Mouse (Mus musculus) cerebellum, adult 11 months (tissue): ENCODE results near the gene Irf1.
A peak's percentile ranks its signal among the peaks of the same experiment; 100 is the strongest.

Experiments used
- DNase-seq: peaks from one replicate; pipeline ENCODE4 v3.0.0; 2022

The Irf1 gene

GRCm38 (mm10) chr11:53814810-53815209 lies 45.0 kb downstream of the Irf1 start:
- DNase-seq: no peak

- DNase-seq: peak; percentile 29
Observed at GRCm38 (mm10) chr11:53816841-53817375, 47.1 kb downstream of the Irf1 start.

GRCm38 (mm10) chr11:53818794-53819193 lies 49.0 kb downstream of the Irf1 start:
- no peak for DNase-seq

GRCm38 (mm10) chr11:53819511-53819910 lies 49.7 kb downstream of the Irf1 start:
- DNase-seq: no peak

- DNase-seq: no peak
Observed at GRCm38 (mm10) chr11:53820516-53821170, 50.8 kb downstream of the Irf1 start.

GRCm38 (mm10) chr11:53821230-53821944 lies 51.6 kb downstream of the Irf1 start:
- DNase-seq: no peak

GRCm38 (mm10) chr11:53821945-53822338 lies 52.1 kb downstream of the Irf1 start:
- DNase-seq: no peak

- DNase-seq: no peak
Observed at GRCm38 (mm10) chr11:53825409-53825808, 55.6 kb downstream of the Irf1 start.
